Mouse (Mus musculus) limb, embryonic 15.5 days (tissue): ENCODE results near the gene Olfr1444. TPM values are rescaled to one million over a fixed set of nuclear protein-coding genes. Genes with fewer than 3 reads are reported as not detected.

Source experiments
- ATAC-seq: fragments of 200-750 bp; cut with Nextera tagmentation; 2 replicates; pipeline ENCODE4 v1.8.0; 2017; ENCODE audit warnings: low read depth, moderate TSS enrichment; ENCODE audit not compliant: insufficient number of reproducible peaks, low FRiP score, low TSS enrichment
- H3K27ac ChIP-seq: fragments of 300-500 bp; sonication (generic); 2 replicates; pipeline ENCODE4 v1.5.1; 2015; ENCODE audit warnings: moderate library complexity, mild to moderate bottlenecking, inconsistent platforms
- H3K27me3 ChIP-seq: fragments of 300-500 bp; sonication (generic); 2 replicates; pipeline ENCODE4 v1.6.1; 2015; ENCODE audit warnings: inconsistent platforms
- H3K36me3 ChIP-seq: fragments of 300-500 bp; sonication (generic); 2 replicates; pipeline ENCODE4 v1.6.1; 2015; ENCODE audit warnings: inconsistent platforms
- H3K4me1 ChIP-seq: fragments of 300-500 bp; sonication (generic); 2 replicates; pipeline ENCODE4 v1.6.1; 2015; ENCODE audit warnings: inconsistent platforms
- H3K4me2 ChIP-seq: fragments of 300-500 bp; sonication (generic); 2 replicates; pipeline ENCODE4 v1.6.1; 2015; ENCODE audit warnings: mild to moderate bottlenecking, inconsistent platforms
- H3K4me3 ChIP-seq: fragments of 300-500 bp; sonication (generic); 2 replicates; pipeline ENCODE4 v1.5.1; 2015; ENCODE audit warnings: mild to moderate bottlenecking, inconsistent platforms
- H3K9ac ChIP-seq: fragments of 300-500 bp; sonication (generic); 2 replicates; pipeline ENCODE4 v1.6.1; 2015; ENCODE audit warnings: inconsistent platforms
- H3K9me3 ChIP-seq: fragments of 300-500 bp; sonication (generic); 2 replicates; pipeline ENCODE4 v1.6.1; 2016; ENCODE audit warnings: inconsistent platforms
- WGBS: fragments of 180-500 bp; shearing (Covaris S2); methylation state at CpG from one replicate; pipeline ENCODE4 v1.1.7; 2015; 5-methylcytosine and 5-hydroxymethylcytosine counted together
- polyA plus RNA-seq: library from polyadenylated mRNA; unstranded; fragments of >200 nt; fragmentation: Nextera tagmentation; extraction: Ambion mirVana; gene quantifications from 2 replicates; pipeline ENCODE4 v1.2.1, GENCODE M21; 2015

Gene Olfr1444
- polyA plus RNA-seq, 1 experiment from 2014 or later: not detected

- Histone ChIP-seq H3K4me2 (no peak within 1 kb of the TSS), H3K4me1 (no peaks in the 10 kb centered on the region), H3K27ac (no peak within 1 kb of the TSS), H3K36me3 (no peaks in the 10 kb centered on the region), H3K9me3 (no peaks in the 10 kb centered on the region), H3K27me3 (no peaks in the 10 kb centered on the region), H3K4me3 (no peak within 1 kb of the TSS), H3K9ac (no peak within 1 kb of the TSS)
- WGBS: 69% methylated on average over 1 of the region's 1 CpGs
- ATAC-seq: no peak
Observed at GRCm38 (mm10) chr19:12893424-12893823, 36.3 kb downstream of the Olfr1444 start, which contains the start of gene Olfr1446. Olfr1446 (minus strand) TSS chr19:12893524.

- ATAC-seq: no peak
Observed at GRCm38 (mm10) chr19:12903643-12904042, 46.6 kb downstream of the Olfr1444 start, which contains the start of gene Olfr1447. Olfr1447 (minus strand) TSS chr19:12903743.

More at GRCm38 (mm10) chr19:12903643-12904042, 46.6 kb downstream of the Olfr1444 start, which contains the start of gene Olfr1447:
- WGBS: 94% methylated on average over 1 of the region's 1 CpGs
- no peak within 1 kb of the TSS for H3K9ac ChIP-seq
- no peaks in the 10 kb centered on the region for H3K9me3 ChIP-seq
- H3K4me3 ChIP-seq: no peak within 1 kb of the TSS
- H3K27me3 ChIP-seq: no peaks in the 10 kb centered on the region
- H3K36me3 ChIP-seq: no peaks in the 10 kb centered on the region
- no peak within 1 kb of the TSS for H3K4me2 ChIP-seq
- H3K27ac ChIP-seq: no peak within 1 kb of the TSS
- H3K4me1 ChIP-seq: no peaks in the 10 kb centered on the region

Other genes with a start within 250 kb of the Olfr1444 start
- gene Glyat, start 224.0 kb upstream of the Olfr1444 start, polyA plus RNA-seq: not detected in 2 replicates
- gene Olfr1442, start 186.8 kb upstream of the Olfr1444 start, polyA plus RNA-seq: not detected in 2 replicates
- not detected in 2 replicates for gene Olfr1443, start 179.2 kb upstream of the Olfr1444 start, polyA plus RNA-seq
- not detected in 2 replicates for gene Keg1, start 161.5 kb upstream of the Olfr1444 start, polyA plus RNA-seq
- gene Cntf, start 91.7 kb upstream of the Olfr1444 start, polyA plus RNA-seq: 0.48 and 0.87 TPM in 2 replicates
- 11.2 and 13.8 TPM in 2 replicates for gene Zfp91, start 61.2 kb upstream of the Olfr1444 start, polyA plus RNA-seq
- gene Lpxn, start 61.1 kb upstream of the Olfr1444 start, polyA plus RNA-seq: 6.0 and 6.3 TPM in 2 replicates
- gene Gm5244, start 10.6 kb upstream of the Olfr1444 start, polyA plus RNA-seq: not detected in 2 replicates
- not detected in 2 replicates for gene Olfr1445, start 26.6 kb downstream of the Olfr1444 start, polyA plus RNA-seq
- not detected in 2 replicates for gene Olfr1446, start 36.2 kb downstream of the Olfr1444 start, polyA plus RNA-seq
- gene Olfr1447, start 46.5 kb downstream of the Olfr1444 start, polyA plus RNA-seq: not detected in 2 replicates
- not detected in 2 replicates for gene Olfr1448, start 67.1 kb downstream of the Olfr1444 start, polyA plus RNA-seq
- gene Olfr1449, start 73.6 kb downstream of the Olfr1444 start, polyA plus RNA-seq: not detected in 2 replicates
- gene Olfr1450, start 93.0 kb downstream of the Olfr1444 start, polyA plus RNA-seq: not detected in 2 replicates
- not detected in 2 replicates for gene Olfr1451, start 137.7 kb downstream of the Olfr1444 start, polyA plus RNA-seq
- not detected in 2 replicates for gene Olfr1453, start 171.0 kb downstream of the Olfr1444 start, polyA plus RNA-seq
- not detected in 2 replicates for gene Olfr1454, start 203.3 kb downstream of the Olfr1444 start, polyA plus RNA-seq
- not detected in 2 replicates for gene Olfr1457, start 240.6 kb downstream of the Olfr1444 start, polyA plus RNA-seq
- not detected in 2 replicates for gene Olfr1458, start 249.5 kb downstream of the Olfr1444 start, polyA plus RNA-seq